Mouse (Mus musculus): ENCODE measurements at regions not wholly inside any gene's neighbourhood (a gene's known extent, or its start where the extent isn't known, plus 50 kb on each side); places are given as distances from the start of the nearest gene placed in this dataset.

- 63% methylated on average over 6 of the region's 6 CpGs for WGBS
- no peak for TF ChIP-seq POLR2A (IDR thresholded peaks at IDR 0.05; ENCODE audit: insufficient read depth, low read depth, low read length)
- H3K27ac ChIP-seq (ENCODE audit: insufficient read depth, low read depth, low read length), result no peak overlapping the region
- H3K4me1 ChIP-seq (ENCODE audit: control insufficient read depth, insufficient read depth, low read length), result no peaks in the 10 kb centered on the region
- H3K4me3 ChIP-seq (ENCODE audit: insufficient read depth, low read depth, low read length), result no peak overlapping the region
Observed at GRCm38 (mm10) chr5:119613413-119613812, 57.1 kb upstream of the Tbx3 start.

GRCm38 (mm10) chr5:119613981-119614770 lies 56.3 kb upstream of the Tbx3 start:
- TF ChIP-seq POLR2A (IDR thresholded peaks at IDR 0.05; ENCODE audit: insufficient read depth, low read depth, low read length) (no peak), CTCF (IDR thresholded peaks at IDR 0.05; ENCODE audit: insufficient read depth, low read depth, low read length) (no peak)
- Histone ChIP-seq H3K4me3 (ENCODE audit: insufficient read depth, low read depth, low read length) (no peak overlapping the region), H3K27ac (ENCODE audit: insufficient read depth, low read depth, low read length) (no peak overlapping the region), H3K4me1 (ENCODE audit: control insufficient read depth, insufficient read depth, low read length) (no peaks in the 10 kb centered on the region)
- WGBS, result 91% methylated on average over 10 of the region's 10 CpGs

GRCm38 (mm10) chr5:119615681-119616080 lies 54.8 kb upstream of the Tbx3 start:
- Histone ChIP-seq H3K27ac (ENCODE audit: insufficient read depth, low read depth, low read length) (no peak overlapping the region), H3K4me3 (ENCODE audit: insufficient read depth, low read depth, low read length) (no peak overlapping the region), H3K4me1 (ENCODE audit: control insufficient read depth, insufficient read depth, low read length) (no peaks in the 10 kb centered on the region)
- 74% methylated on average over 5 of the region's 5 CpGs for WGBS
- TF ChIP-seq POLR2A (IDR thresholded peaks at IDR 0.05; ENCODE audit: insufficient read depth, low read depth, low read length) (no peak), CTCF (IDR thresholded peaks at IDR 0.05; ENCODE audit: insufficient read depth, low read depth, low read length) (no peak)

GRCm38 (mm10) chr5:119617856-119618255 lies 52.6 kb upstream of the Tbx3 start:
- no peak overlapping the region for H3K4me3 ChIP-seq (ENCODE audit: insufficient read depth, low read depth, low read length)
- no peak overlapping the region for H3K27ac ChIP-seq (ENCODE audit: insufficient read depth, low read depth, low read length)
- WGBS, result 95% methylated on average over 2 of the region's 2 CpGs
- no peaks in the 10 kb centered on the region for H3K4me1 ChIP-seq (ENCODE audit: control insufficient read depth, insufficient read depth, low read length)
- TF ChIP-seq CTCF (IDR thresholded peaks at IDR 0.05; ENCODE audit: insufficient read depth, low read depth, low read length), result no peak
- no peak for TF ChIP-seq POLR2A (IDR thresholded peaks at IDR 0.05; ENCODE audit: insufficient read depth, low read depth, low read length)

- no peak for TF ChIP-seq POLR2A (IDR thresholded peaks at IDR 0.05; ENCODE audit: insufficient read depth, low read depth, low read length)
- TF ChIP-seq CTCF (IDR thresholded peaks at IDR 0.05; ENCODE audit: insufficient read depth, low read depth, low read length), result no peak
- H3K4me3 ChIP-seq (ENCODE audit: insufficient read depth, low read depth, low read length), result no peak overlapping the region
- 71% methylated on average over 8 of the region's 8 CpGs for WGBS
- H3K4me1 ChIP-seq (ENCODE audit: control insufficient read depth, insufficient read depth, low read length), result no peaks in the 10 kb centered on the region
- H3K27ac ChIP-seq (ENCODE audit: insufficient read depth, low read depth, low read length), result no peak overlapping the region
Observed at GRCm38 (mm10) chr5:119619906-119620305, 50.6 kb upstream of the Tbx3 start.
